Mouse (Mus musculus): ENCODE measurements around the gene Shank2.

The Shank2 gene

DNA sequence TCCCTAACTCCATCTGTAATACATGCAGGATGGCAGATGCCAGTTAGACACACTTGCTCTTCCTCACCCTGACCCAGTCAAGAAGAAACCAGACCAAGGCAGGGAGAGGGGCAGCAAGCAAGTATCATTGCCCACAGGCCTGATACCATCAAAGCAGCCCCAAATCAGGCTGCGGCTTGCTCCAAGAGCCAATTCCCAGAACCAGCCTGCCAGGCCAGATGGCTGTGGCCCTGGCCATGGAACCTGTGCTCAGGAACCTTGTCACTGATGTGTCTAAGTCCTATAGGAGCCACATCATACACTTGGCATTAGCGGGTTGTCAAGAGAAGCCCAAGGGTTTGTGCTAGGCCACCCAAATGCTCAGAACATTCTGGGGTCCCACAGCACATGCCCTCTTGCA is 322.3 kb downstream of the Shank2 start:
- DNase-seq (ENCODE audit: extremely low read depth, low read depth) = no peak

DNA sequence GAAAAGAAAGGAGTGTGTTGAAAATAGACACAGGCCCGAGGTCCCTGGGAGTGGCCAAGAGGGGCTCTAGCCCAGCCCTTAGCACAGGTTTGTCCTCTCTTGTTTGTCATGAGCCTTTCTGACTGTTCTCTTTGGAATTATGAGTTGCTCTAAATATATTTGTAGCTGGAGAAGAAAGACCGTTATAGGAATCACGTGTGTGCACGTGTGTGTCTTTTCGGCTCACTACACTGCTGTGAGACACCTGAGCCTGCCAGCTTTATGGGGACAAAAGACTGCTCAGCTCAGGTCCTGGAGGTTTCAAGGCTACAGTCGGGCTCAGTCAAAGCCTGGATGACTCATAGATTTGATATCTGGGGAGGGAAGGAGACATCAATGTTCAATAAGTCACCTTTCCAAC is 323.1 kb downstream of the Shank2 start:
- no peak for DNase-seq (ENCODE audit: extremely low read depth, low read depth)

DNA sequence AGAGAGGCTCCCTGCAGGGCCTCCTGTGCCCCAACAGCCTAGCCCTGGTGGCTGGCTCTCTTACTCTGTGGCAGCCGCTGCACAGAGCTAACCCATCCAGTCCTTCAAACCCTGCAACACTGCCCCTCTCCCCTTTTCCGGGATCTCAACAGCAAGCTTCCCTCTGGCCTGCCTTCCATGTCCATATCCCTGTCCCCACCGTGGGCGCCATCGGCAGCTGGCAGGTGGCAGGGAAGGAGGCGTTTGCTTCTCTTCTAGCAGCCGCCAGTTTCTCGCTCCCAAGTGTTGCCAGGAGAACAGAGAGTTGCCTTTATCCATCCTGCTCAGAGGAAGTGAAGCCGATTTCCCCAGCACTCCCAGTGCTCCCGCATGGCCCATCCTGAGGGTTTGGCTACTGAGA is 323.9 kb downstream of the Shank2 start:
- DNase-seq (ENCODE audit: extremely low read depth, low read depth) = no peak

DNA sequence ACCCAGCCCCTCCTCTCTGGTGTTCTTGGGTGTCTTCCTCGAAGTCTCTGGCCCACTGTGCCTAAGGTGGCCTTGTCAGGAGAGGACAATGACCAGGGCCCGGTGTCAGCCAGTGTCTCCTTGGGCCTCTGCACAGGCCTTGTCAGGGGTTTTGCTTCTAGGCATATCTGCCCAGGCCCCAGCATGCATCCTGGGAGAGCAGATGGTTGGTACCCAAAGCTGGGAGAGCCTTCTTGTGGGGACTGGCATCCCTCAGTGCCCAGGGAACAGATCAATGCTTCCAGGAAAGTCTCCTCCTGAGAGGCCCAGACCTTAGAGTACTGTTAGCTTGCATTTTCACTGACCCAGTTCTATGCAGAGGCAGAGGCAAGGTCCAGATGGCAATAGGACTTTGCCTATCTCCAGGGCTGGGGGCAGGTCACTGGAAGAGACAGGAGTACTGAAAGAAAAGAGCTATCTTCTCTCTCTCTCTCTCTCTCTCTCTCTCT is 327.7 kb downstream of the Shank2 start:
- no peak for DNase-seq (ENCODE audit: extremely low read depth, low read depth)

DNA sequence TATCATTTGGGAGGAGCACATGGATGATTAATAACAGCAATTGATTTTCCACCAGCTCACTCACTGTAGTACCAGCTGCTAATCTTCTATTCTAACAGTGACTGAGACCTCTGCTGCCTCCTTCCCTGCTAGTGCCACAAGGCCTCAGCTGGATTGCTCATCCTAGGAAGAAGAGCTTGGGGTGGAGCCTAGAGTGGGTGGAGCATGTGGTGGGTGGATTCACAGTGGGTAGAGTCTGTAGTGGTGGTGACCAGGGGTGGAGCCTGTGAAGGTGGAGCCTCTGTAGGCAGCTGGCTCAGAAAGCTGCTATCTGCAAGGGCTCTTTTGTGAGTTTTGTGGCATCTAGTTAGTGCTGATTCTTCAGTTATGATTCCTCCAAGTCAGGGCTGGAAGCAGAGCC is 334.9 kb downstream of the Shank2 start:
- DNase-seq (ENCODE audit: extremely low read depth, low read depth) = no peak

DNA sequence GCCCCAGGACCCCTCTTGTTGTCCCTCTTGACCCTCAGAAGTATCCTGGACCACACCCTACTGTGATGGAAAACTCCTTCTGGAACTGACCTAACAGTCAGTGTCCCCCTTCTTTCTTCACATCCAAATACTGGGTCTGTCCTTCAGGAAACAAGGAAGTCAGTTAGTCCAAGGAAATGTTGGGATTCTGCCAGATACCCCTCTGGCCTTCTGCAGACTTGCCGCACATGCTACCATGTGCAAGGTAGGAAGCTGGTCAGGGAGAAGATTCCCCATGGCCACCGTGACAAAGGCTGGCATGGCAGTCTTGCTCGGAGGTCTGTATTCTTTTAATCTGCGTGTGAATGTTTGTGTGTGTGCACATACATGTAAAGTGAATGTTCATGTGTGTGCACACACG is 337.0 kb downstream of the Shank2 start:
- DNase-seq (ENCODE audit: extremely low read depth, low read depth) = no peak

DNA sequence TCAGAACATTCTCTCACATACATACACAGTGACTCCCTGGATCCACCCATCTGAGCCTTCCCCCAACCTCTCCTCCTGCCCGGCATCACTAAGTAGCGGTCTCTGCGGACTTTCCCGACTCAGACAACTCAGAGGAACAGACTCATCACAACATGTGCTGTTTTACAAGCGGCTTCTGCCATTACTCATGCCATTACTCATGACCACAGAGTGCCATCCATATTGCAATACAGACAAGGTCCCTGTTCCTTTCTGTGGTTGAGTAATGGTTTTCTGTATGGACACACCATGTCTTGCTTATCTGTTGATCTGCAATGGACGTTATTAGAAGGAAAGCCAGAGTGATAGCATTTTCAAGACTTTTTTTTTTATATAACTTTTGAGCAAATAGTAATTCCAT is 338.6 kb downstream of the Shank2 start:
- DNase-seq (ENCODE audit: extremely low read depth, low read depth) = no peak

DNA sequence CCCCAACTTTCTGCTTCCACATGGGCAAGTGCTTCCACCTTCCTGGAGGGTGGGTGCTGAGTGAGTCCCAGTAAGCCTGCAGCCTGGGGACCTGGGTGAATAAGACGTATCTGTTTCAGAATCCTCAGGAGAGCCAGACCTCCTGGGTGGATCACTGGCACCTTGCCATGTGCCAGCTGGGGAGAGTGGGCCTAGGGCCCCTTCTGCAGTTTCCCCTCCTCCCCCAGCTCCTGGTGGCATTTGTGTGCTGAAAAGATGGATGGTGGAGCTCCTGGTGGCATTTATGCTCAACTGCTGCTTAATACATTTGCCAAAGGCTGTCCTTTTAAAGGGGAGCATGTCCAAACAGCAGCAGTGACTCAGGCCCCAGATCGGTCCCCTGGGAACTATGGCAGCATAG is 364.4 kb downstream of the Shank2 start:
- no peak for DNase-seq (ENCODE audit: extremely low read depth, low read depth)

DNA sequence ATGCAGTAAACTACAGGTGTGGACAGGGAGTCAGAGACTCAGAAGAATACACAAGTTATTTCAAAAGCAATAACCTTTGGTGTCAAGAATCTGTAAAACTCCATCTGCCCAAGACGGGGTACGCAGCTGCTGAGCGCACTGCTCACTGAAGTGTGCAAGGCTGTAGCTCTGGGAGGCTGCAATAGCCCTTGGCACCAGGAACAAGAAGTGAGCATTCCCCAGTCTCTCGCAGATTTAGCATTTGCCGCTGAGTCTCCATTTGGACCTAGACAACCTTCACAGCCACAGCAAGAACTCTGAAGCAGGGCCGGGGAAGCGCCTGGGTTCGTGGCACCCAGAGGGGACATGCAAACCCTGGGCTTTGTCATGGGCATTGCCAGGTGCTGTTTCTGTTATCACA is 371.3 kb downstream of the Shank2 start:
- no peak for DNase-seq (ENCODE audit: extremely low read depth, low read depth)

DNA sequence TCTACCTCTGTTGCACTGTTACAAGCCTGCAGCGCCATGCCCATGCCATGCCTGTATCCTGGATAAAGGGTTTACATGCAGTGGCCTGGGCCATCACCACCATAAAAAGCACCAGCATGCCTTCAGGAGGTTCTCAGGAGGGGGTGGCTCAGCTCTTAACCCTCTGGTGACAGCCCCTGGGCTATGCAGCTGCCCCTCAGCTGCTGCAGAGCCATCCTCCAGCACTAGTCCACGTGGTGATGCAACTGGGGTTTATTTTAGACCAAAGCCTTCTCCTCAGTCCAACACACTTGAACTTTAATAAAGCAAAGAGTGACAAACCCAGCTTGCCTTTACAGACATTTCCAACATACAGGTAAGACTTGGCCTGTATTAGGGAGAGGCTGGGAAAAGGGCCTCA is 373.8 kb downstream of the Shank2 start:
- DNase-seq (ENCODE audit: extremely low read depth, low read depth) = no peak

DNA sequence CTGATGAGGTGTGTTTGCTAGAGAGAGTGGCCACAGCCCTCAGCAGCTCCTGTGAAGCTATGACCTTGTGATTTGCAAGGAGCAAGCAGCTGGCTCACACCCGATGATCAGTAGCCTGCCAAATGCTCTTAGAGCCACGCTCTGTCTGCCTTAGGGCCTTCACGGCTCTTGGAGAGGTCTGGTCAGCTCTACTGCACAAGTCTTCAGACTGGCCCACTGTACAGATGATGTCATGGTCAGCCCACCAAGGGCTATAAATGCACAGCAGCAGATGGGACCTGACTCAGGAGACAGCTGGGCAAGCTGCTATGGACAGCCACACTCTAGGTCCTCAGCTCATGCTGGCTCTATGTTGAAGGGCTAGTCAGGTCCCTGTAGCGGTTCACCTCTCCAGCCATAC is 376.5 kb downstream of the Shank2 start:
- DNase-seq (ENCODE audit: extremely low read depth, low read depth) = no peak

DNA sequence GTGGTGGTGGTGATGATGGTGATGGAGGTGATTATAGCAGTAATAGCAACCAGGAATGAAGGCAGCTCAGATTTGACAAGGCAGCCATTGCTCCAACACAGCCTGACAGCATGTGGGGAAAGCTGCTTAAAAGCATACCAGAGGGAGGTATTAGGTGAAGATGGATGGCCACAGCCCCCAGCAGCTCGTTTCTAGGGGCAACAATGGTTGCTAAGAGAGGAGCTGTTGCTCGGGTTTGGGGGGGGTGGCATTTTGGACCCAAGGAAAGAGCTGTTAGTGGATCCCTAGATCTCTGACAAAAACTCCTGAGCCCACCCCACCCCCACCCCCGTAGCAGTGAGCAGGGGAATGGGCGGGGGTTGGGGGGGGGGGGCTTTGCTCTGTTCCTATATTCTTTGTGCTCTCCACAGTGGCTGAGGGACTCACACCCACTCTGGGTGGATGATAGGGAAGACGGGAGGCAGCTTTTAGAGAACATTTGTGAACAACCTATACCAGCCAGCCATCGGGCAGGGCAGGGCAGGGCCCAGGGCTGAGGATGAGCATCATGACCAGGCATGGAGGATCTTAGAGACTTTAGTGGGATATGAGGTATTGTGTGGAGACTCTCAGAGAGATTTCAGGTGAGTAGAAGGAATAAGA is 377.6 kb downstream of the Shank2 start:
- DNase-seq (ENCODE audit: extremely low read depth, low read depth) = no peak

DNA sequence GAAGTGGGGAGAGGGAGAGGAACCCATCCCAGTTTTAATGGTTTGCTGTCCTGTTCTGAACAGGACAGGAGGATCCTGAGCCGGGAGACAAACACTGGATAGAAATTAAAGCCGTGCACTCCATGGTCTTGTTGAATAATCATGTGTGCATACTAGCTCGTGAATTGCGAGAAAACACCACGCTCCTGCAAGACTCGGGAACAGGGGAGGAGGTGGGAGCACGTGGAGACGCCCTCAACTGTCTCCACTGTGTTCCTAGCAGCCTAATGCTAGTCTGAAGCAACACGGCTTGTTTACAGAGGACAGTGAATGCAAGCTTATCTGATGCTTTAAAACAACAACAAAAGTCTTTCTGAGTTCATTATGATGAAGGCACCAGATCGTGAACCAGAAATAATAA is 379.9 kb downstream of the Shank2 start:
- DNase-seq (ENCODE audit: extremely low read depth, low read depth) = no peak

DNA sequence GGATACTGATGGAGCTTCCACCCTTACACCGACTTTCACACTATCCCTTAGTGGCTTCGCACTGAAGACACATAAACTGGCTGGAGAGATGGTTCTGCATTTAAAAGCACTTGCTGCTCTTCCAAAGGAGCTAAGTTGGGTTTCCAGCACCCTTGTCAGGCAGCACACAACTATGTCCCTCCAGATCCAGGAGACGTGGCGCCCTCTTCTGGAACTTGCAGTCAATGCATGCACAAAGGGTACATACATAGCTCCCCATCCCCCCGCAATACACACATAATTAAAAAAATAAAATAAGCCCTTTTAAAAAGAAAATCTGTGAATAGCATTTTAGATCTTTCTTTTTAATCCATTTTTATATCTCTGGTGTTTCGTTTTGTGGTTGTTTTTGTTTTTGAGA is 385.8 kb downstream of the Shank2 start:
- DNase-seq (ENCODE audit: extremely low read depth, low read depth) = no peak

DNA sequence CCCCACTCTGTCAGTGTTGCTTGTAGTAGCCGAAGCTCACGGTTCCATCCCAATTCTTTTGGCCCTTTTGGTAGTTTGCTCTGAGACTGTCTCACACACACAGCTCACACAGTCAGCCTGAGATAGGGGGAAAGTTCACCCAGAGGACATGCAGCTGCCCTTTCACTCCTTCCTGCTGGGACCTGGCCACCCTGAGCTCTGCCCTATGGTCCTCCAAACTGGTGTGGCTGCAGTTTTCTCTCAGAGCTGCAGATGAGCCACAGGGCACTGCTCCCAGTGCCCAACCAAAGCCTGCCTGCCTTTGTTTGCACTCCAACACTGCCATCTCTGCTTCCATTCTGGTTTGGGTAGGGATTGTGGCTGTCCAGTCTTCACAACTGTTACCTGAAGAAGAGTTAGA is 388.0 kb downstream of the Shank2 start:
- no peak for DNase-seq (ENCODE audit: extremely low read depth, low read depth)

DNA sequence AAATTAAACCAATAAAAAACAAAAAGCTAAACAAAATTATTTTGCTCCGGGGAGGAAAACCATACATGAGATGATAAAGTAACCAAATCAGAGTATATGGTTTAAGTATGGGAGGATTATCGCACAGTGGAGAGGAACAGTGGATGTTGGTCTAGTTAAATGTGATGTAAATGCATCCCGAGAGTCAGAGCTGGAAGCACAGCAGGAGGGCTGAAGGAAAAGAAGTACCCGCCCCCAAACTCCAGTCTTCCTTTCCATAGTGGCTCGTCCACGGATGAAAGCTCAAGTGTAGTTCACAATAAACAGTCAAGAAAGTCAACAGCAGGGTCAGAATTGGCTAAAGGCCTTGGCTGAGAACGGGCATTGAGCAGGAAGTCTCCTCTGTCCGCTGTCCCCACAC is 388.9 kb downstream of the Shank2 start:
- no peak for DNase-seq (ENCODE audit: extremely low read depth, low read depth)

DNA sequence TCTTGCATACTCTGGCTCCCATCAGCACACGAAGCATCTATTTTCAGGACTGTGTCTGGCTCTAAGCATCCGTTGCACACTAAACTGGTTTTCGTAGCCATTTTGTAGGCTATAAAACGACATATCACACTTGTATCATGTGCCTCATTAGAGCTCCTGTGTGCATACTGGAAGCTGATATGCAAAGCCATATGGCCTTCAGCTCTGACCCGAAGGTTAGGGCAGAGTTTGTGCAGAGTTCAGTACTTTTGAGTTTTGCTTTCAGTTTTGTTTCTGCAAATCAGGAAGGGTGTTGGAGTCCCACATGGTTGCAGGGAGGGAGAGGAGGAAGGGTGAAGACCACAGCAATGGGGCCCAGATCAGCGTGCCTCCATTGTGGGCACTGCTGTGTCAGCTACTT is 390.0 kb downstream of the Shank2 start:
- no peak for DNase-seq (ENCODE audit: extremely low read depth, low read depth)

DNA sequence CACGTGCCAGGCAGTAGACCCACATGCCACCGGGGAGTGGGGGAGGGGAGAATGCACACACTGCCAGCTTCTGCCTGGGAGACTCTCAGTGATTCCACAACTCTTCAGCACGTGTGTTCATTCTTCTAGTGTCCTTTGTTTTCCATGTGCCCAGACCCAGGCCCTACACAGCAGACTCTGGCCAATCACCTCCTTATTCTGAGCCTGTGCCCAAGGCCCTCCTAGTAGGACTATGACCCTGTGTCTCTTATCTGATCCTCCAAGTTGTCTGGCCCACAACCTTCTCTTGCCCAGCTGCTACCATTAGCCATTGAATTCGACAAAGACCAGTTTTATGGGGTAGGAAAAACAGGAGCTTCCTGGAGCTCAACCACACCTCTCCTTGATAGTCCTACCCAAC is 400.8 kb downstream of the Shank2 start:
- no peak for DNase-seq (ENCODE audit: extremely low read depth, low read depth)

DNA sequence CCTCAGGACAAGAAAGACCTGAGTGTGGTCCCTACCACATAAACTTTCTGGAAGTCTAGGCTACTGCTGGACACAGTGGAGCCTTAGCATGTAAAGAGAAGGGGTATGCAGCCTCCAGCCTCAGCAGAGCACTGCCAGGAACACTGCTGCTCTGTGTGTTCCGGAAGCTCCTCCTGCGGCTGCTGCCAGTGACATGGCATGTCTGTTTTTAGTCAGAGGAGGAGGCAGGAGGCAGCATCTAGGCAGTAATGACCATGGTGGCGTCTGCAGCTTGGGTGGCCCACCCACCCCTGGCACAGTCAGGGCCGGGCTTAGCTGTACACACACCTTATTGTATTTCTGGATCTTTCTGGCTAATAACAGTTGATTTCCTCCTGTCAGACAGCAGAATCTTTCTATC is 405.9 kb downstream of the Shank2 start:
- no peak for DNase-seq (ENCODE audit: extremely low read depth, low read depth)

DNA sequence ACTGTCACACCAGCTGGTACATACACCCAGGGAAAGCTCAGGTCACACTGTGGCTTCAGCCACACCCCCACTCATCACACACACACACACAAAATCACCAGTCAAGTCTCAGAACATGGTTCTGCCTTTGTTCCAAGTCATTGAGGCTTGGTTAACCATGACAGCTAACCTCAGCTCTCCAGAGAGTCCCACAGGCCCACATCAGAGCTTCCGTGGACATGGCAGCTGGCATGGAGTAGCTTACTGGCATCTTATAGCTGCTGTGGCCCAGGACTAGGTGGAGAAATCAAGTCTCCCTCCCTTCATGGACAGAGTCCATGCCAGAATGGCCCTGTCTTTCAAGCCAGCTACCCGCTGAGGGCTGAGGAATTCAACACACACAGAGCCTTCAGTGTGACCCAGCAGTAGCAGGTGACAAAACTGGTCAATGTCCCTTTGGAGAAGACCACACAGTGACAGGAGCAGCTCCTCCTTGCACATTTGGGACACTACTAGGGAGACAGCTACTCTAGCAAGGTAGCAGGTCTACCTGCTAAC is 406.8 kb downstream of the Shank2 start:
- DNase-seq (ENCODE audit: extremely low read depth, low read depth) = no peak

DNA sequence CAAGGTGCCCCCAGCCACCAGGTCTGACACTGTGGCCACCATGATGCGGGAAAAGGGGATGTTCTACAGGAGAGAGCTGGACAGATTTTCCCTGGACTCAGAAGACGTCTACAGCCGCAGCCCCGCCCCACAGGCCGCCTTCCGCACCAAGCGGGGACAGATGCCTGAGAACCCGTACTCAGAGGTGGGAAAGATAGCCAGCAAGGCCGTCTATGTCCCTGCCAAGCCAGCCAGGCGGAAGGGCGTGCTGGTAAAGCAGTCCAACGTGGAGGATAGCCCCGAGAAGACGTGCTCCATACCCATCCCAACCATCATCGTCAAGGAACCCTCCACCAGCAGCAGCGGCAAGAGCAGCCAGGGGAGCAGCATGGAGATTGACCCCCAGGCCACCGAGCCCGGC is 408.0 kb downstream of the Shank2 start:
- no peak for DNase-seq (ENCODE audit: extremely low read depth, low read depth)

DNA sequence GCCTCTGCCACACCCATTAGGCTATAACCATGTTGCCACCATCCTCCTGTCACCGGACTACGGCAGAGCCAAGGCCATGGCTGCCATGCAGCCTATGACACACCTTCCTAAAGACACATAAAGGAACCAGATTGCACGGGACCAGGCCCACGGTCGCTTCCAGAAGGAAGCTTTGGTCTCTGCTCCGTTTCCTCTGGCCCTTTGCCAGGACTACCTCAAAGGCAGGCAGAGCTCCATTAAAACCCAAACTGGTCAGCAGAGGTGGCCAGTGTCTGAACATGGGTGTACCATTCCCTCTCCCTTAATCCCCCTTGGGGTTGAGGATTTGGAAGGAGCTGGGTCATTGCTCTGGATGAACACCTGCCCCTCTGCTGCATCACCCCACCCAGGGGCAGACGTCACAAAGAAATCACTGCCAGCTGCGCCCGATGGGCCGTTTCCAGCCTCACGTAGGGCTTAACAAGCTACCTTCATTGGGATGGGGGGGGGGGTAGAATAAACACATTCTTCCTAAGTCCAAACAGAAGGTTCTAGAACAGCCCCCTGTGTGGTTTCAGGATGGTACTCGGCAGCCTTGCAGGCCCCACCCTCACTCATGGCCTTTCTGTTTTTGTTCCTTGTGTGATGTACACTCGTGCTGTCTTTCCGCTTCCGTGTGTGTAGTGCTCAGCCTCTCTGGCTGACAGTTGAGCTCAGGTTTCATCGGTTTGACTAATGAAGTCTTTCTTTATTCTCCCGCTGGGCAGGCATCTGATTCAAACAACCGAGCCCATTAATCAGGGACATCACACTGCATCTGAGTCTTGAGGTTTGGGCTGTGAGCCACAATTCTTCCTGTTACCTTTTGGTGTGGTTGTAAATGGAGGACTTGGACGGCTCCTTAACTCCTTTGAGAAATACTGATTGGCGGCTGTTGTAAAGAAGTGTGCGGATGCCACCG is 410.5 kb downstream of the Shank2 start:
- no peak for DNase-seq (ENCODE audit: extremely low read depth, low read depth)

DNA sequence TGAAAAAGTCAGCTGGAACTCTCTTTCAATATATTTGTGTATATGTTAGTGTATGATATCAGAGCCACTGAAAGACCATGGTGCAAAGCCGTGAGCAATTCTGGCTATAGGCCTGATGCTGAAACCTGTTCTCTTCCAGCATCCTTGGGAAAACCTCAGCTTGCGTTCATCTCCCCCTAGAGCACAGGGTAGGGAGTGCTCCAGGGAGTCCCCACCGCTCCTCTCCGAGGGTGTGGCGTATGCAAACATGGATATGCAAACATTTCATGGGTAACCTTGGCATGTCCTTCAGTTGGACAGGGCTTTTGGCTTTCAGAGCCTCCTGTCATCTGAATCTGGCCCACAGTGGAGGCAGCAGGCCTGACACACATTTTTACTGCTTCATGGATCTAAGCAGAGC is 412.9 kb downstream of the Shank2 start:
- no peak for DNase-seq (ENCODE audit: extremely low read depth, low read depth)

Data from MEL-GATA-1-ER (cell line).